Mouse (Mus musculus) common myeloid progenitor, adult 5-6 weeks (primary cell): ENCODE results near the gene Zeb2. TPM values are rescaled to one million over a fixed set of nuclear protein-coding genes. Genes with fewer than 3 reads are reported as not detected.

Experiments used
- ATAC-seq: replicated peaks from 2 replicates; pipeline ENCODE4 v1.8.0; 2016; ENCODE audit warnings: low read depth, mild to moderate bottlenecking, moderate TSS enrichment, inconsistent platforms; ENCODE audit not compliant: poor library complexity, severe bottlenecking
- total RNA-seq: library from RNA; stranded (forward); fragments of 200-1000, 187-1606 nt; gene quantifications from 2 replicates; pipeline ENCODE4 v1.2.3, GENCODE M21; 2017

The Zeb2 gene
- total RNA-seq, 1 experiment from 2014 or later: 205 TPM

- peak; percentile 31 for ATAC-seq
Observed at GRCm38 (mm10) chr2:45100628-45101027, 16.6 kb downstream of the Zeb2 start.

- peak; percentile 67 for ATAC-seq
Observed at GRCm38 (mm10) chr2:45100017-45100416, 17.2 kb downstream of the Zeb2 start.

GRCm38 (mm10) chr2:45099081-45099480, 18.1 kb downstream of the Zeb2 start:
- ATAC-seq: no peak

- 0 out of 2 replicates have a peak, but pooled peaks have one; percentile 4 for ATAC-seq
Observed at GRCm38 (mm10) chr2:45097969-45098368, 19.2 kb downstream of the Zeb2 start.

- no peak for ATAC-seq
Observed at GRCm38 (mm10) chr2:45096638-45097247, 20.5 kb downstream of the Zeb2 start.

GRCm38 (mm10) chr2:45095825-45096224, 21.4 kb downstream of the Zeb2 start:
- ATAC-seq: no peak

- no peak for ATAC-seq
Observed at GRCm38 (mm10) chr2:45094371-45094967, 22.7 kb downstream of the Zeb2 start.

- ATAC-seq: no peak
Observed at GRCm38 (mm10) chr2:45093479-45093878, 23.7 kb downstream of the Zeb2 start.

GRCm38 (mm10) chr2:45092654-45093053, 24.5 kb downstream of the Zeb2 start:
- no peak for ATAC-seq

GRCm38 (mm10) chr2:45090529-45091297, 26.5 kb downstream of the Zeb2 start:
- no peak for ATAC-seq

- ATAC-seq: no peak
Observed at GRCm38 (mm10) chr2:45089251-45089530, 28.0 kb downstream of the Zeb2 start.

- no peak for ATAC-seq
Observed at GRCm38 (mm10) chr2:45088435-45089250, 28.6 kb downstream of the Zeb2 start.

- no peak for ATAC-seq
Observed at GRCm38 (mm10) chr2:45087208-45087607, 30.0 kb downstream of the Zeb2 start.

- no peak for ATAC-seq
Observed at GRCm38 (mm10) chr2:45085653-45086052, 31.5 kb downstream of the Zeb2 start.

- ATAC-seq: no peak
Observed at GRCm38 (mm10) chr2:45083042-45083441, 34.2 kb downstream of the Zeb2 start.

- no peak for ATAC-seq
Observed at GRCm38 (mm10) chr2:45081559-45081958, 35.6 kb downstream of the Zeb2 start.

- peak; percentile 30; the same call in 1 of the 2 replicates for ATAC-seq
Observed at GRCm38 (mm10) chr2:45077938-45078487, 39.2 kb downstream of the Zeb2 start.

GRCm38 (mm10) chr2:45077383-45077782, 39.8 kb downstream of the Zeb2 start:
- no peak for ATAC-seq

- no peak for ATAC-seq
Observed at GRCm38 (mm10) chr2:45073025-45073424, 44.2 kb downstream of the Zeb2 start.

- ATAC-seq: no peak
Observed at GRCm38 (mm10) chr2:45071296-45071695, 45.9 kb downstream of the Zeb2 start.
